Mouse (Mus musculus) intestine, postnatal 0 days (tissue): Measurements from ENCODE around the gene Snrnp35. TPM values are rescaled to one million over a fixed set of nuclear protein-coding genes. Genes with fewer than 3 reads are reported as not detected.
"Not testable (repeated sequence)": the region's sequence is repeated elsewhere in the genome, so short reads cannot be mapped to it uniquely, and the experiment has no call there.

Experiments
- ATAC-seq: fragments of 200-750 bp; cut with Nextera tagmentation; 2 replicates; pipeline ENCODE4 v1.8.0; 2017; ENCODE audit warnings: mild to moderate bottlenecking, moderate TSS enrichment, moderate library complexity
- H3K27ac ChIP-seq: fragments of 300-500 bp; sonication (generic); 2 replicates; pipeline ENCODE4 v1.5.1; 2014; ENCODE audit warnings: mild to moderate bottlenecking, low read depth, low read length, moderate library complexity
- H3K27me3 ChIP-seq: fragments of 300-500 bp; sonication (generic); replicated peaks from 2 replicates; pipeline ENCODE4 v1.6.1; 2014; ENCODE audit warnings: low read length, mixed read lengths; ENCODE audit not compliant: control insufficient read depth, insufficient read depth
- H3K36me3 ChIP-seq: fragments of 300-500 bp; sonication (generic); 2 replicates; pipeline ENCODE4 v1.6.1; 2014; ENCODE audit warnings: mild to moderate bottlenecking, moderate library complexity; ENCODE audit not compliant: control insufficient read depth, insufficient read depth
- H3K4me1 ChIP-seq: fragments of 300-500 bp; sonication (generic); replicated peaks from 2 replicates; pipeline ENCODE4 v1.6.1; 2014; ENCODE audit warnings: antibody characterized with exemption, low read length, mixed read lengths; ENCODE audit not compliant: control insufficient read depth, insufficient read depth
- H3K4me2 ChIP-seq: fragments of 300-500 bp; sonication (generic); replicated peaks from 2 replicates; pipeline ENCODE4 v1.6.1; 2014; ENCODE audit warnings: low read depth, mild to moderate bottlenecking, moderate library complexity
- H3K4me3 ChIP-seq: fragments of 300-500 bp; sonication (generic); 2 replicates; pipeline ENCODE4 v1.5.1; 2014; ENCODE audit warnings: low read depth, low read length
- H3K9ac ChIP-seq: fragments of 300-500 bp; sonication (generic); 2 replicates; pipeline ENCODE4 v1.6.1; 2014; ENCODE audit warnings: mild to moderate bottlenecking, low read depth, low read length
- H3K9me3 ChIP-seq: fragments of 300-500 bp; sonication (generic); 2 replicates; pipeline ENCODE4 v1.6.1; 2016; ENCODE audit warnings: mixed run types; ENCODE audit not compliant: control insufficient read depth
- CTCF ChIP-seq: sonication (generic); IDR thresholded peaks from 2 replicates; pipeline ENCODE4 v1.5.1; 2016; ENCODE audit warnings: low read depth, mild to moderate bottlenecking, control low read depth, antibody characterized with exemption, moderate library complexity
- WGBS: fragments of 180-500 bp; shearing (Covaris S2); extraction: QIAGEN DNeasy Blood & Tissue Kit; methylation state at CpG from one replicate; pipeline ENCODE4 v1.1.7; 2014; 5-methylcytosine and 5-hydroxymethylcytosine counted together
- polyA plus RNA-seq: library from polyadenylated mRNA; unstranded; fragments of >200 nt; fragmentation: Nextera tagmentation; extraction: Ambion mirVana; gene quantifications from 2 replicates; pipeline ENCODE4 v1.2.1, GENCODE M21; 2015

Gene Snrnp35
- polyA plus RNA-seq, 1 experiment from 2014 or later: 15.5 TPM

- Histone ChIP-seq H3K27me3 (no peaks in the 10 kb centered on the region), H3K4me2 (peak overlapping the region; percentile 53), H3K4me3 (peak overlapping the region; percentile 26), H3K36me3 (peaks cover 72% of the 10 kb centered on the region), H3K4me1 (no peaks in the 10 kb centered on the region), H3K9me3 (no peaks in the 10 kb centered on the region), H3K9ac (no peak overlapping the region), H3K27ac (peak overlapping the region; percentile 82)
- 46% methylated on average over 16 of the region's 16 CpGs for WGBS
- no peak for TF ChIP-seq CTCF
- ATAC-seq: peak; percentile 79
Observed at GRCm38 (mm10) chr5:124450641-124451340, 32.1 kb upstream of the Snrnp35 start.

DNA sequence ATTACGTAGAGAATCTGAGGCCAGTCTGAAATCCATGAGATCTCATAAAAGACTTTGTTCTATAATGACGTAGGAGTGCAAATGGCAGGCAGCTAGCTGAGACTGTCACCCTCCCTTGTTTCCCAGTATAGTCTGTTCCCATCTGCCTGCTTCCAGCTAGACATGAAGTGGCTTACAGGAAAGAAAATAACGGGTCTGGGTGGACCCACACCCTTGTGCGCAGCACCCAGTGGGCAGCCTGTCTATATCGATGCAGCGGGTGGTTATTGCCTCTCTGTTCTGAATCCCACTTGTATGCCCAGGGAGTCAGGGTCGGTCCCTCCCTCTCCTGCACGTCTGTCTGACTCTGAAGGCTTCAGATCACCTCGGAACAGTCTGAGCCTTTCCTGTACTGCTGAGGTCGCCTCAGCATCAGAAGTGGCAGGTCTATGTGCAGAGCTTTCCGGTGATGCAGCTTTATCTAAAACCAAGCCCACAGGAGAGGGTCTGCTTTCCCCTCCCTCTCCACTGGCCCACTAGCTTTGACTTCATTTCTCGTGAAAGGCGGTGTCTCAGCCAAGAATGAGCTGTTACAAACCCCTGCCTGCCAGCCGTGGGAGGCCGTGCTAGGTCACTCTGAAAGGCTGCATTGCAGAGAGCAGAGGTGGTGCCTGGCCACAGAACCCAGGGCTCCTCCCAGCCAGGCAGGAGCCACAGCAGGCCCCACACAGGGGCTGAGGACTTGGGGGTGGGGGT lies 30.3 kb upstream of the Snrnp35 start:
- 61% methylated on average over 15 of the region's 15 CpGs for WGBS
- TF ChIP-seq CTCF: no peak
- no peaks in the 10 kb centered on the region for H3K27me3 ChIP-seq
- H3K9ac ChIP-seq: peak overlapping the region; percentile 42; the same call in 1 of the 2 replicates
- peaks cover 86% of the 10 kb centered on the region for H3K36me3 ChIP-seq
- H3K4me3 ChIP-seq: peak overlapping the region; percentile 16
- no peak for ATAC-seq
- H3K9me3 ChIP-seq: no peaks in the 10 kb centered on the region
- H3K4me2 ChIP-seq: peak overlapping the region; percentile 53
- H3K27ac ChIP-seq: peak overlapping the region; percentile 15
- H3K4me1 ChIP-seq: no peaks in the 10 kb centered on the region

DNA sequence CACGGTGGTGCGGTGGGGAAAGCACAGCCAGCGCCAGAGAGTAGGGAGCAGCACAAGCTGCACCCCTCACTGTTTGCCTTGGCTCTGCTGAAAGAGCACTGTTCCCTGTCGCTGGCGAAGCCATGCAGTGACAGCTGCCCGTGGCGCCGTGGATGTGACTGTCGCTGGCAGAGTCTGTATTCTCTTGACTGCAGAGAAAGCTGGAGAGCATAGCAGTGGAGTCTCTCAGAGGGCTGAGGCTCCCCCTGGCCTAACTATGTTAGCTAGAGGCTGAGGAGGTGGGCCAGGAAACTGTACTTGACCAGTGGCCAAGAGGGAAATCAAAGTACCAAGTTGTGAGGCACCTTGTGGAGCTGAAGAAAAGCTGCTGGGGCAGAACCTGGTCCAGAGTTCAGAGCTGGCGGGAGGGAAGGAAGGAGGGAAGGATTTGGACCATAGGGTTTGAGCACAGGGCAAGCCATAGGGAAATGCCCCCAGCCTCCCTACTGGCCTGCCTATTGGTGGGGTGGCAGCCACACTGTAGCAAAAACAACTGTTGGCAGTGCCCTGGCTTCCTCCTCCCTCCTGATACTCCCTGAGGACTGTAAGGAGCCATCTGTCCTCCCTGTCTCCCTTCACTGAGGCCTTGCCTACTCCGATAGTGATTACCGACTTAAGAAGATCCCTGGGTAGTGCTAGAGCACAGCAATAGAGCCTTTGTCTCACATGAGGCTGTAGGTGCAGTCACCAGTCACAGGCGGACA lies 29.4 kb upstream of the Snrnp35 start:
- WGBS: 64% methylated on average over 13 of the region's 13 CpGs

GRCm38 (mm10) chr5:124454082-124454419 lies 28.9 kb upstream of the Snrnp35 start:
- Histone ChIP-seq H3K9ac (no peak overlapping the region), H3K9me3 (no peaks in the 10 kb centered on the region), H3K36me3 (peaks cover 88% of the 10 kb centered on the region), H3K27me3 (no peaks in the 10 kb centered on the region), H3K4me3 (no peak overlapping the region), H3K4me1 (no peaks in the 10 kb centered on the region), H3K27ac (peak overlapping the region; percentile 15; the same call in 1 of the 2 replicates), H3K4me2 (peak overlapping the region; percentile 53)
- WGBS: 48% methylated on average over 1 of the region's 1 CpGs
- ATAC-seq: no peak
- TF ChIP-seq CTCF: no peak

More for the DNA sequence above, 29.4 kb upstream of the Snrnp35 start:
- no peak for TF ChIP-seq CTCF
- Histone ChIP-seq H3K4me1 (no peaks in the 10 kb centered on the region), H3K36me3 (peaks cover 87% of the 10 kb centered on the region), H3K4me3 (peak overlapping the region; percentile 16; the same call in 1 of the 2 replicates), H3K27me3 (no peaks in the 10 kb centered on the region), H3K4me2 (peak overlapping the region; percentile 53), H3K9ac (peak overlapping the region; percentile 42; the same call in 1 of the 2 replicates), H3K27ac (peak overlapping the region; percentile 15), H3K9me3 (no peaks in the 10 kb centered on the region)
- ATAC-seq: no peak

- Histone ChIP-seq H3K27me3 (no peaks in the 10 kb centered on the region), H3K4me1 (no peaks in the 10 kb centered on the region), H3K27ac (no peak overlapping the region; the same call in 1 of the 2 replicates), H3K9ac (no peak overlapping the region), H3K36me3 (peaks cover 86% of the 10 kb centered on the region), H3K4me2 (no peak overlapping the region), H3K9me3 (no peaks in the 10 kb centered on the region), H3K4me3 (no peak overlapping the region)
- TF ChIP-seq CTCF: no peak
- no peak for ATAC-seq
- WGBS: 92% methylated on average over 6 of the region's 6 CpGs
Observed at GRCm38 (mm10) chr5:124456762-124457161, 26.2 kb upstream of the Snrnp35 start.

- H3K4me3 ChIP-seq, H3K4me2 ChIP-seq, H3K9ac ChIP-seq, H3K9me3 ChIP-seq, ATAC-seq, H3K27me3 ChIP-seq, H3K4me1 ChIP-seq, H3K27ac ChIP-seq: not testable (repeated sequence)
- peaks cover 66% of the 10 kb centered on the region for H3K36me3 ChIP-seq
- WGBS: 91% methylated on average over 14 of the region's 14 CpGs
Observed at GRCm38 (mm10) chr5:124460922-124461321, 22.0 kb upstream of the Snrnp35 start.
